Mouse (Mus musculus): Measurements from ENCODE around the gene Gm17018.

DNA sequence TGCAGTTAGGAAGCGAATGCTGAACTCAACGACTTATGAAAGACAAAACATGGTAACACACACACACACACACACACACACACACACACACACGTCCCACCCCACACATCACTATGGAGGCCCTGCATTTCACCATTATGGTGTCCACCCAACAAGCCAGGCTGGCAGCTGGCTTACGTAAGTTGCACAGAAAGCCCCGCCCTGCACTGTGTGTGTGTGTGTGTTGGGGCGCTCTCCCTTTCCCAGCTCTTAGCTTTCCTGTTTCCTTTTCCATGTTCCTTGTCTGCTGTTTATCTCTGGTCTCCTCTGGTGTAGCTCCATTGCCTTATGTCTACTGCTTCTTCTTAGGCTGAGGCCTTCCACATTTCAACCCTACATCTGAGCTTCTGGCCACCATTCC, 57.8 kb downstream of the Gm17018 start:
- TF ChIP-seq CTCF (IDR thresholded peaks at IDR 0.05; ENCODE audit: low read depth), result no peak
- no peak for TF ChIP-seq EP300 (IDR thresholded peaks at IDR 0.05; ENCODE audit: low read depth)
